Mouse (Mus musculus) duodenum, adult 2 months (tissue): ENCODE measurements around the gene Pcyt1a. TPM values are rescaled to one million over a fixed set of nuclear protein-coding genes. Genes with fewer than 3 reads are reported as not detected.

Experiments used
- polyA plus RNA-seq: library from polyadenylated mRNA; depleted of rRNA; stranded (reverse); fragments of >200 nt; gene quantifications from 2 replicates; pipeline ENCODE4 v1.2.3, GENCODE M21; 2012; ENCODE audit warnings: low replicate concordance; rRNA removed

The Pcyt1a gene
- 43.6 and 55.6 TPM in 2 replicates for polyA plus RNA-seq

DNA sequence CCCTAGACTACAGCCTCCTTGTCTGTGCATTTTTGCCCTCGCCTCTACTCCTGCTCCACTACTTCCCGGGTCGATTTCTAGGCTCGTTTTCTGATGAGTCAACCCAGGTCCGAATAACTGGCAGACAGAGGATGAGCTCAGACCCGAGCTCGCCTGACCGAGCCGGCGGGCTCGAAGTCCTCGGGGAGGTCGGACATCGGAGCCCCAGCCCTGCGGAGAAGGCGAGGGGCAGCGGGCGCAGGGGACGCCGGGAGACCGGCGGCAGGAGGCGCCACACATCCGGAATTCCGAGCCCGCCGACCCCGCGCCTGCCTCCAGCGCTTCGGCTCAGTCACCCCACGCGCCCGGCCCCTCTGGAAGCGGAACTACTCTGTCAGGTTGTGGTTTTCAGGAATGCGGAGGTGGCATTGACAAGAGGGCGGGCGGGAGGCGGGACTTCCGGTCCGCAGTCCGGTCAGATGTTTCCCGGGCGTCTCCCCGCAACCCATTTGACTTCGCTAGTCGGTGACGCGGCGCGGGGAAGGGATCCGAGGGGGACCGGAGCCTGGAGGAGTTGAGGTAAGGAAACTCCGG lies at the start of gene Pcyt1a:
Gene Pcyt1a (plus strand): TSS at position 448 of the 573 bp plus-strand sequence.

GRCm38 (mm10) chr16:32400267-32400666 lies 30.5 kb upstream of the Pcyt1a start, which contains the start of gene Tm4sf19:
TSS of gene Tm4sf19 (plus strand) at chr16:32400506.

DNA sequence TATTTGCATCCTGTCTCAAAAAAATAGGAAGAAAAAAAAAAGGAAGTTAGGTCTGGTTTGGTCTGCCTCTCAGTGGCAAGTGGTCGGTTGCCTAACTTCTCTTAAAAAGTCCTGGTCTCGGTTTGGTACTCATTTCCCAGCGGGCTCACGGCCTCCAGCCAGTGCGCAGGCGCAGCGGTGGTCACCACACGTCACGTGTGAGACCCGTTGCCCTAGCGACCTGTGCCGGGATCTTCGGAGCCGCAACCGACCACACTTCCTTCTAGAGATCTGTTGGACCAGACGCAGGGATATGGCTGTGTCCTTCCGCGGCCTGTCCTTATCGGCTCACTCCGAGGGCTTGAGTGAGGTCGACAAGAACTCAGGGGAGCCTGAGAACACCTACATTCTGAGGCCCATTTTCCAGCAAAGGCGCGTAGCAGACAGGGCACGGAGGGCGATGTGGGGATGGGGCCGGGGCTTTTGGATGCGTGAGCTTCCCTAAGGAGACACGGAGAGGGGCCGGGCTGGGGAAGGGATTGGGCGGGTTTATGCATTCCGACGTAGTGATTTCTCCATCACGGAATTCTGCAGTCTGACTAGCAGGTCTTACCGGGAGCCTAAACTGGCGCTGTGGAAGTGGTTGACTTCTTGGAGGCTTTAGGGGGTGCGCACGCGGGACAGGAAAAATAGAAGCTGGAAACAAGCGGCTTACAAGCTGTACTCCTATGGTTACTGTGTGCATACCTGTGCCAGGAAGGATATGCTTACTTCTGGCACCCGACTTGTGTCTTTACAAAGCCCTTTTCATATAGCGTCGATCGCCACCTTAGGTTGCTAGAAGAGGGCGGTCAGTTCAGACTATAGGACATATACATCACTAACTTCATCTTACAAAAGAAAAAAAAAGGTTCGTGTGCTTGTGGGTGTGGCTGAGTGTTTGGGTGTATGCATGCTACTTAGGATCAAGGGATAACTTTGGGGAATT lies 10.9 kb upstream of the Pcyt1a start, which contains the start of gene Tctex1d2:
Gene Tctex1d2 (plus strand): TSS at position 186 of the 967 bp plus-strand sequence.

DNA sequence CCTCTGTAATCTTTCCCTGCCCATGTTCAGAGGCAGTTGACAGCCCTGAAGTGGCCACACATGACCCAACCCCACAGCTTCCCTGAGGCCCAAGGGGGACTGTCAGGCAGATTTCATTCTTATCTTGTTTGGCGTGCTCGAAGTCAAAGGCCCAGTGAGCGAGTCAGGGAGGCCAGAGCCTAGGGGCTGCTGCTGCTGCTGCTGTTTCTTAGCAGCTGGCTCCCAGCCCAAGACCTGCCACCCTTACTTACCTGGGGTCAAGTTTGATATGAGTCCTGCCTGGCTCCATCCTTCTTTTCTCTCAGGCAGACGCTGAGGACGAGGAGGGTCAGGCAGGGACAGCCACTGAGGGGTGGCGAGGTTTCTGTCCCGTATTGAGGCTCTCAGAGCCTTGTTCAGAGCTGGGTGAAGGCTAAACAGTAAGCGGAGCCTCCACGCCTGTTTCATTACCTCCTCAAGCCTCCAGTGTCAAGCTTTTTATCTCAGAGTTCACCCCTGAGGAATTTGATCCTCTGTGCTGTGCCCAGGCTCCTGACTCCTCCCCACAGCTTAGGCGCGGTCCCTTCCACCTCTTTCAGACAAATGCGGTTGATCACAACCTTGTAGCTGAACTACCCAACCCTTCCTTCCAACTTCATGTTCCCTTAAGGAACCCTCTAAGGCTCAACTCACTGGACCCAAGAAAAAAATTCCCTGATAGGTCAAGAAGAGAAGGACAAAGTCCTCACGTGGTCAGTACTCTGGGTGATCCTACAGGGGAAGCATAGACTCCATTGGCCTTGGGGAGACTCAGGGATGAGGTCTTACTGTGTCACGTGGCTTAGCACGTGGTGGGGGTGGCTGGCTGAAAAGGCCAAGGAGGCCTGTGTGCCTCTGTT lies 56.8 kb downstream of the Pcyt1a start, which contains the start of gene Slc51a:
Gene Slc51a (minus strand): TSS at position 646 of the 878 bp plus-strand sequence.

DNA sequence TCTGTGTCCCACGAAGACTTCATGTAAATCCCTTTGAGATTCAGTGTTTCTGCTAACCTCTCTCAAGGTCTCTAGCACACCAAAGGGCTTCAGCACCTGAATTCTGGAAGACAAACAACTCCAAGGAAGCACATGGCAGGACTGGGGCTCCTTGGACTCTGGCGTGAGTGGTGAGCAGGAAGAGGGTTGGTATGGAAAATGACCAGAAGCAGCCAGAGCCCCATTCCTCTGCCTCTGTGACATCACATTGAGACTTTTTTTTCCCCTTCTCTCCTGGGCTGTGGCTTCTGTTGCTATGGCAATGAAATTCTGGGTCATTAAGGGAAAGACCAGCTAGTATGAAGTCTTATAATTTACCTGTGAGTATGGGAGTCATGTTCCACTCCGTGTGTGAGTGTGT lies 65.2 kb downstream of the Pcyt1a start, which contains the start of gene Zdhhc19:
Gene Zdhhc19 (plus strand): TSS at position 301 of the 400 bp plus-strand sequence.

Other genes starting within 250 kb of the Pcyt1a start
- 1.0 and 1.3 TPM in 2 replicates for gene Fbxo45, start 183.8 kb upstream of the Pcyt1a start, polyA plus RNA-seq
- 0.55 and 0.72 TPM in 2 replicates for gene Wdr53, start 183.7 kb upstream of the Pcyt1a start, polyA plus RNA-seq
- gene Smco1, start 159.5 kb upstream of the Pcyt1a start, polyA plus RNA-seq = not detected in 2 replicates
- gene Rnf168, start 153.5 kb upstream of the Pcyt1a start, polyA plus RNA-seq = 3.2 and 3.9 TPM in 2 replicates
- gene Ubxn7, start 98.7 kb upstream of the Pcyt1a start, polyA plus RNA-seq = 0.50 and 2.0 TPM in 2 replicates
- 0.59 TPM in 1 of 2 replicates, not detected in the other for gene Tm4sf19, start 30.4 kb upstream of the Pcyt1a start, polyA plus RNA-seq
- gene Tctex1d2, start 11.2 kb upstream of the Pcyt1a start, polyA plus RNA-seq = 0.39 and 2.7 TPM in 2 replicates
- gene Slc51a, start 57.0 kb downstream of the Pcyt1a start, polyA plus RNA-seq = 143 and 387 TPM in 2 replicates
- gene Zdhhc19, start 65.3 kb downstream of the Pcyt1a start, polyA plus RNA-seq = 0.81 and 1.1 TPM in 2 replicates
- 2.2 and 3.5 TPM in 2 replicates for gene Tfrc, start 178.0 kb downstream of the Pcyt1a start, polyA plus RNA-seq
- gene Tnk2, start 213.0 kb downstream of the Pcyt1a start, polyA plus RNA-seq = 99.8 and 173 TPM in 2 replicates